Mouse (Mus musculus): ENCODE results near the gene Spty2d1. TPM values are rescaled to one million over a fixed set of nuclear protein-coding genes. Genes with fewer than 3 reads are reported as not detected.

Spty2d1 gene
- polyA plus RNA-seq, 1 experiment from 2014 or later, result 13.6 TPM

GRCm38 (mm10) chr7:47020956-47021355 is 12.7 kb upstream of the Spty2d1 start:
- H3K27ac ChIP-seq, result no peak overlapping the region
- H3K27me3 ChIP-seq, result 0 out of 2 replicates have a peak, but pooled peaks cover 4% of the 10 kb centered on the region
- no peak overlapping the region for H3K4me3 ChIP-seq
- peaks cover 7% of the 10 kb centered on the region for H3K4me1 ChIP-seq (replicated peaks)
- H3K9ac ChIP-seq, result no peak overlapping the region
- H3K4me2 ChIP-seq, result peak overlapping the region; percentile 36; the same call in 1 of the 2 replicates
- 9% methylated on average over 8 of the region's 8 CpGs for WGBS
- no peaks in the 10 kb centered on the region for H3K36me3 ChIP-seq
- no peak for ATAC-seq (replicated peaks; ENCODE audit: insufficient number of reproducible peaks, insufficient read depth, low FRiP score, low read depth)
- no peaks in the 10 kb centered on the region for H3K9me3 ChIP-seq (replicated peaks)

- H3K9me3 ChIP-seq (replicated peaks), result no peaks in the 10 kb centered on the region
- WGBS, result 66% methylated on average over 5 of the region's 5 CpGs
- no peak overlapping the region for H3K4me2 ChIP-seq
- H3K36me3 ChIP-seq, result no peaks in the 10 kb centered on the region
- no peak overlapping the region for H3K27ac ChIP-seq
- no peak overlapping the region for H3K4me3 ChIP-seq
- H3K9ac ChIP-seq, result no peak overlapping the region
- ATAC-seq (replicated peaks; ENCODE audit: insufficient number of reproducible peaks, insufficient read depth, low FRiP score, low read depth), result no peak
- H3K27me3 ChIP-seq, result 0 out of 2 replicates have a peak, but pooled peaks cover 4% of the 10 kb centered on the region
- H3K4me1 ChIP-seq (replicated peaks), result peaks cover 13% of the 10 kb centered on the region
Measured at GRCm38 (mm10) chr7:47019641-47020040, 11.4 kb upstream of the Spty2d1 start.

- Histone ChIP-seq H3K36me3 (no peaks in the 10 kb centered on the region), H3K4me2 (no peak overlapping the region), H3K4me1 (replicated peaks) (peaks cover 26% of the 10 kb centered on the region), H3K27me3 (0 out of 2 replicates have a peak, but pooled peaks cover 4% of the 10 kb centered on the region), H3K9me3 (replicated peaks) (no peaks in the 10 kb centered on the region), H3K4me3 (no peak overlapping the region), H3K27ac (no peak overlapping the region), H3K9ac (no peak overlapping the region)
- 63% methylated on average over 7 of the region's 7 CpGs for WGBS
- no peak for ATAC-seq (replicated peaks; ENCODE audit: insufficient number of reproducible peaks, insufficient read depth, low FRiP score, low read depth)
Measured at GRCm38 (mm10) chr7:47017146-47017545, 8.9 kb upstream of the Spty2d1 start.

GRCm38 (mm10) chr7:47016602-47017001 is 8.4 kb upstream of the Spty2d1 start:
- no peak overlapping the region for H3K4me3 ChIP-seq
- no peak overlapping the region for H3K9ac ChIP-seq
- no peaks in the 10 kb centered on the region for H3K9me3 ChIP-seq (replicated peaks)
- WGBS, result 65% methylated on average over 3 of the region's 3 CpGs
- H3K36me3 ChIP-seq, result no peaks in the 10 kb centered on the region
- no peak overlapping the region for H3K27ac ChIP-seq
- H3K4me1 ChIP-seq (replicated peaks), result peaks cover 26% of the 10 kb centered on the region
- H3K4me2 ChIP-seq, result no peak overlapping the region
- no peak for ATAC-seq (replicated peaks; ENCODE audit: insufficient number of reproducible peaks, insufficient read depth, low FRiP score, low read depth)
- 0 out of 2 replicates have a peak, but pooled peaks cover 4% of the 10 kb centered on the region for H3K27me3 ChIP-seq

- no peaks in the 10 kb centered on the region for H3K36me3 ChIP-seq
- 5% methylated on average over 6 of the region's 6 CpGs for WGBS
- H3K4me1 ChIP-seq (replicated peaks), result peaks cover 22% of the 10 kb centered on the region
- H3K27ac ChIP-seq, result peak overlapping the region; percentile 77
- ATAC-seq (replicated peaks; ENCODE audit: insufficient number of reproducible peaks, insufficient read depth, low FRiP score, low read depth), result peak; percentile 100
- H3K27me3 ChIP-seq, result 0 out of 2 replicates have a peak, but pooled peaks cover 2% of the 10 kb centered on the region
- no peaks in the 10 kb centered on the region for H3K9me3 ChIP-seq (replicated peaks)
- H3K9ac ChIP-seq, result no peak overlapping the region
- no peak overlapping the region for H3K4me3 ChIP-seq
- peak overlapping the region; percentile 47 for H3K4me2 ChIP-seq
Measured at GRCm38 (mm10) chr7:47015390-47016065, 7.3 kb upstream of the Spty2d1 start.

- 0 out of 2 replicates have a peak, but pooled peaks have one; percentile 14 for ATAC-seq (replicated peaks; ENCODE audit: insufficient number of reproducible peaks, insufficient read depth, low FRiP score, low read depth)
- Histone ChIP-seq H3K9ac (no peak overlapping the region), H3K4me1 (replicated peaks) (peaks cover 25% of the 10 kb centered on the region), H3K27ac (peak overlapping the region; percentile 77), H3K4me2 (peak overlapping the region; percentile 47; the same call in 1 of the 2 replicates), H3K27me3 (no peaks in the 10 kb centered on the region), H3K36me3 (no peaks in the 10 kb centered on the region), H3K4me3 (no peak overlapping the region), H3K9me3 (replicated peaks) (no peaks in the 10 kb centered on the region)
- 44% methylated on average over 11 of the region's 11 CpGs for WGBS
Measured at GRCm38 (mm10) chr7:47014564-47015389, 6.6 kb upstream of the Spty2d1 start.

GRCm38 (mm10) chr7:47013131-47013767 is 5.0 kb upstream of the Spty2d1 start:
- no peaks in the 10 kb centered on the region for H3K36me3 ChIP-seq
- no peaks in the 10 kb centered on the region for H3K27me3 ChIP-seq
- H3K4me1 ChIP-seq (replicated peaks), result peaks cover 29% of the 10 kb centered on the region
- no peak for ATAC-seq (replicated peaks; ENCODE audit: insufficient number of reproducible peaks, insufficient read depth, low FRiP score, low read depth)
- H3K27ac ChIP-seq, result peak overlapping the region; percentile 62
- WGBS, result 38% methylated on average over 9 of the region's 9 CpGs
- H3K4me2 ChIP-seq, result no peak overlapping the region
- no peak overlapping the region for H3K9ac ChIP-seq
- no peak overlapping the region for H3K4me3 ChIP-seq
- H3K9me3 ChIP-seq (replicated peaks), result no peaks in the 10 kb centered on the region

GRCm38 (mm10) chr7:47007818-47008167 is 418 bp downstream of the Spty2d1 start:
- H3K9ac ChIP-seq, result peak overlapping the region; percentile 74
- WGBS, result under 1% methylated on average over 25 of the region's 25 CpGs

GRCm38 (mm10) chr7:47007109-47007780 is 966 bp downstream of the Spty2d1 start:
- H3K27ac ChIP-seq, result peak overlapping the region; percentile 97
- no peaks in the 10 kb centered on the region for H3K9me3 ChIP-seq (replicated peaks)
- ATAC-seq (replicated peaks; ENCODE audit: insufficient number of reproducible peaks, insufficient read depth, low FRiP score, low read depth), result no peak
- peak overlapping the region; percentile 82 for H3K4me2 ChIP-seq
- no peaks in the 10 kb centered on the region for H3K27me3 ChIP-seq
- whole genome bisulfite sequencing, result 18% methylated on average over 21 of the region's 21 CpGs
- no peaks in the 10 kb centered on the region for H3K36me3 ChIP-seq
- peak overlapping the region; percentile 74 for H3K9ac ChIP-seq
- H3K4me3 ChIP-seq, result peak overlapping the region; percentile 85
- peaks cover 38% of the 10 kb centered on the region for H3K4me1 ChIP-seq (replicated peaks)

More at GRCm38 (mm10) chr7:47007818-47008167, 418 bp downstream of the Spty2d1 start:
- Histone ChIP-seq H3K4me1 (replicated peaks) (peaks cover 33% of the 10 kb centered on the region), H3K4me3 (peak overlapping the region; percentile 85), H3K4me2 (peak overlapping the region; percentile 82), H3K36me3 (no peaks in the 10 kb centered on the region), H3K9me3 (replicated peaks) (no peaks in the 10 kb centered on the region), H3K27me3 (no peaks in the 10 kb centered on the region), H3K27ac (peak overlapping the region; percentile 97)
- ATAC-seq (replicated peaks; ENCODE audit: insufficient number of reproducible peaks, insufficient read depth, low FRiP score, low read depth), result peak; percentile 70

- ATAC-seq (replicated peaks; ENCODE audit: insufficient number of reproducible peaks, insufficient read depth, low FRiP score, low read depth), result no peak
- Histone ChIP-seq H3K27me3 (no peaks in the 10 kb centered on the region), H3K27ac (no peak overlapping the region), H3K9ac (no peak overlapping the region), H3K4me1 (replicated peaks) (peaks cover 47% of the 10 kb centered on the region), H3K4me3 (no peak overlapping the region), H3K9me3 (replicated peaks) (no peaks in the 10 kb centered on the region), H3K4me2 (no peak overlapping the region), H3K36me3 (peaks cover 9% of the 10 kb centered on the region; the same call in 1 of the 2 replicates)
- 55% methylated on average over 3 of the region's 3 CpGs for WGBS
Measured at GRCm38 (mm10) chr7:47003411-47004115, 4.6 kb downstream of the Spty2d1 start.
